Mouse (Mus musculus): Measurements from ENCODE around the gene C2cd4d. TPM values are rescaled to one million over a fixed set of nuclear protein-coding genes. Genes with fewer than 3 reads are reported as not detected.

The C2cd4d gene
- polyA plus RNA-seq, 1 experiment = 0.61 TPM

DNA sequence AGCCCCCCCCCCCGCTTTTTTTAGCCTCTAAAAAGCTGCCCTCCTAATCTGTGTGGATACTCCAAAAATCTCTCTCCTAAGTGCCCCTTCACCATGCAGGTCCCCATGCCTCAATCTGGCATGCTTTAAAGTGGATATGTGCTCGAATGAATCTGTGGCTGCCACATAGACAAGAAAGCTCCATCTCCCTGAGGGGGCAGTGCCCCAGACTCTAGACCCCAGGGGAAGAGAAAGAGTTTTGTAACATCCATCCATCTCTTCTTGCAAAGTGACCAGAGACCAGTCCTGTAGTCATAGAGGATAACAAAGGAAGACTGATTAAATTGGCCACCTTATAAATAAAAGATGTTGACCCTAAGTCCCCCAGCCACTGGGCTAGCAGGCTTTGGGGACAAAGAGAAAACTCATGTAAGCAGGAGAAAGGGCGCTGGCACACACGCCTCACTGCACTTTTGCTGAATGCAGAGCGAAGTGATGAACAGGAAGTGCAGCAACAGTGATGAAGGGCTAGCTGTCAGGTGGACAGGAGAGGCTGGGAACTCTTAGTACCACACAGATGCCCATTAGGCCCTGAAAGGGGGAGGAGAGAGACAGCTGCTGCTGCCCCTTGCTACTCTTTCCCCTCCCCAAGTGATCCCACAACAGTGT is 37.5 kb downstream of the C2cd4d start:
- peaks cover 9% of the 10 kb centered on the region for H3K4me1 ChIP-seq (ENCODE audit: control insufficient read depth, insufficient read depth, low read length)
- H3K27ac ChIP-seq (ENCODE audit: insufficient read depth, low read length) = no peak overlapping the region
- TF ChIP-seq CTCF (IDR thresholded peaks at IDR 0.05; ENCODE audit: extremely low read depth, insufficient read depth, low read length) (no peak), POLR2A (IDR thresholded peaks at IDR 0.05; ENCODE audit: extremely low read depth, insufficient read depth, low read length) (no peak)
- peak overlapping the region; percentile 10; the same call in 1 of the 2 replicates for H3K4me3 ChIP-seq (ENCODE audit: insufficient read depth, low read length)

- Histone ChIP-seq H3K4me3 (ENCODE audit: insufficient read depth, low read length) (no peak overlapping the region), H3K27ac (ENCODE audit: insufficient read depth, low read length) (no peak overlapping the region), H3K4me1 (ENCODE audit: control insufficient read depth, insufficient read depth, low read length) (peaks cover 9% of the 10 kb centered on the region)
- no peak for TF ChIP-seq CTCF (IDR thresholded peaks at IDR 0.05; ENCODE audit: extremely low read depth, insufficient read depth, low read length)
- TF ChIP-seq POLR2A (IDR thresholded peaks at IDR 0.05; ENCODE audit: extremely low read depth, insufficient read depth, low read length) = no peak
Observed at GRCm38 (mm10) chr3:94402451-94402850, 40.2 kb downstream of the C2cd4d start.

DNA sequence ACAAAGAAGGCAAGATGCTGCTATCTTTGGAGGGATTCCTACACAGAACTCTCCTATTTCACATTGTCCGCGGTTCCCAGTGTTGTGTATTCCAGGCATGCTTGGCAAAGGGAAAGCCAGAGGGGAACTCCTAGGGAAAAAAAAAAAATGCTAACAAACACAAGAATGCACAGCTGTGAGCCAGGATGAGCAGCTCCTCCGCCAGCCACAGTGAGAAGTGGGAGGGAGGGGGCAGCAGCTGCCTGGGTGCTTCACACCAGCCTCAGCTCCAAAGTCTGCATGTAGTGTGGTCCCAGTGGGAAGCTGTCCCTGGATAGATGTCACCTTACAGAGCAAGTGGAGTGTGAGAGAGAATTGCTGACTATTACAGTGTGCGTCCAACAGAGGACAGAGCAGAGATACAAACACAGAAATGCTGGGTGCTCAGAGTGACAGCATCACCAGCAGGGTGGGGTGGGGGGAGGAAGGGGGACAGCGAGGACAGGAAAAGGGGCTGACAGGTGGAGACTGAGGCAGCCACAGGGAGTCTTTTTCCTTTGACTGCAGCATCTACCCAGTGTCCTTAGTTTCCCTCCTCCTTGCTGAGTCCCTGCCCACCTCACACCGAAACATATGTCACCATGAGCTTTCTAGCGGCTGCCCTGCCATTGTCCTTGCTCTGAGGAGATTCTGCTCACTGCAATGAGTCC is 42.3 kb downstream of the C2cd4d start:
- H3K4me3 ChIP-seq (ENCODE audit: insufficient read depth, low read length) = no peak overlapping the region
- peaks cover 9% of the 10 kb centered on the region for H3K4me1 ChIP-seq (ENCODE audit: control insufficient read depth, insufficient read depth, low read length)
- H3K27ac ChIP-seq (ENCODE audit: insufficient read depth, low read length) = no peak overlapping the region
- TF ChIP-seq POLR2A (IDR thresholded peaks at IDR 0.05; ENCODE audit: extremely low read depth, insufficient read depth, low read length) (no peak), CTCF (IDR thresholded peaks at IDR 0.05; ENCODE audit: extremely low read depth, insufficient read depth, low read length) (no peak)

DNA sequence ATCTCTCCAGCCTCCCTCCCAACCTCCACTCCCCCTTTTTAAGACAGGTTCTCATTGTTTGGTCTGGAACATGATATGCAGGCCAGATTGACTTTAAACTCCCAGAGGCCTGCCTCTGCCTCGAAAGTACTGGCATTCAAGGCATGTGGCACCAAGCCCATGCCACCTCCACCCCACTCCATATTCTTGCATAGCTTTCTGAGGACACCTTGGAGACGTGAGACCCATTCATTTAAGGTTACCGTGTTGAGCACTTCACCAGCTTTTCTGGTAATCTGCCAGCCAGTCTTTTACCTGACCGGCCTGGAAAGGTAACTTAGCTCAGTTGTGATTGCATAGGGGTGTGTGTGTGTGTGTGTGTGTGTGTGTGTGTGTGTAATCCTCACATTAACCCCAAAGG is 43.3 kb downstream of the C2cd4d start:
- TF ChIP-seq CTCF (IDR thresholded peaks at IDR 0.05; ENCODE audit: extremely low read depth, insufficient read depth, low read length) = no peak
- Histone ChIP-seq H3K27ac (ENCODE audit: insufficient read depth, low read length) (no peak overlapping the region), H3K4me1 (ENCODE audit: control insufficient read depth, insufficient read depth, low read length) (peaks cover 7% of the 10 kb centered on the region; the same call in 1 of the 2 replicates), H3K4me3 (ENCODE audit: insufficient read depth, low read length) (no peak overlapping the region)

GRCm38 (mm10) chr3:94412530-94412929 is 50.3 kb downstream of the C2cd4d start:
- Histone ChIP-seq H3K27ac (ENCODE audit: insufficient read depth, low read length) (peak overlapping the region; percentile 24; the same call in 1 of the 2 replicates), H3K4me3 (ENCODE audit: insufficient read depth, low read length) (peak overlapping the region; percentile 71), H3K4me1 (ENCODE audit: control insufficient read depth, insufficient read depth, low read length) (no peaks in the 10 kb centered on the region)
- TF ChIP-seq CTCF (IDR thresholded peaks at IDR 0.05; ENCODE audit: extremely low read depth, insufficient read depth, low read length) (no peak), POLR2A (IDR thresholded peaks at IDR 0.05; ENCODE audit: extremely low read depth, insufficient read depth, low read length) (no peak)

DNA sequence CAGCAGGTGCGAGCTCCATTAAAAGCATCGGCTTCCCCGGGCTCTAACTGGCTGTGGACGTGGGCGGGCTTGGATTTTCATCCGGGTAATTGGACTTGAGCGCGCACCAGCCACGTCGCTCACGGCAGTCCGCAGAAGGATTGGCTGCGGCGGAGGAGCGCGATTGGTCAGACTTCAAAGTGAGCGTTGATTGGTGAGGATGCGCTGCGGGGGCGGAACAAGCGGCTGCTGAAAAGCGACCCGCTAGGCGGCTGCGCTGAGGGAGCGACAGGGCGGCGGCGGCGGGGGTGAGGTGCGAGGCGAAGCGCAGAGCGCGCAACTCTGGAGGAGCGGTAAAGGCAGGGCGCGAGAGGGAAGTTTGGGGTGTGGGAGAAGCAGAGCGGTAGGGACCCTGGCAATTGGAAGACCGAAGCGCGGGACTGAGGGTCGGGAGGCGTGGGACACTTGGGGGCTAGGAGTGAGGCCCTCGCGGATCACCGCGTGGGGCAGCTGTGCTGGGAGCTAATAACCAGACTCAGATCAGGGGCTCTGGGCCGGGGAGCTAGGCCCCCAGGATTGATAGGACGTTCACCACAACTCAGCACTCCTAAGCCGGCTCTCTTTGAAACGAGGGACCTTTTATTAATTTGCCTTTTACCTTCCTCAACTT is 50.9 kb downstream of the C2cd4d start, which contains the start of gene Tdrkh:
Tdrkh (plus strand) TSS at position 243 of the 649 bp plus-strand sequence.
- peak within 1 kb of the TSS; percentile 71 for H3K4me3 ChIP-seq (ENCODE audit: insufficient read depth, low read length)
- TF ChIP-seq CTCF (IDR thresholded peaks at IDR 0.05; ENCODE audit: extremely low read depth, insufficient read depth, low read length) (no peak), POLR2A (IDR thresholded peaks at IDR 0.05; ENCODE audit: extremely low read depth, insufficient read depth, low read length) (no peak)
- peak within 1 kb of the TSS; percentile 52; the same call in 1 of the 2 replicates for H3K27ac ChIP-seq (ENCODE audit: insufficient read depth, low read length)
- H3K4me1 ChIP-seq (ENCODE audit: control insufficient read depth, insufficient read depth, low read length) = no peaks in the 10 kb centered on the region

Other genes starting within 250 kb of the C2cd4d start
- gene Gm10696, start 184.2 kb upstream of the C2cd4d start, polyA plus RNA-seq (2012; rRNA removed) = not detected in 2 replicates
- gene Gm5286, start 165.7 kb upstream of the C2cd4d start, polyA plus RNA-seq (2012; rRNA removed) = not detected in 2 replicates
- not detected in 2 replicates for gene Gm4778, start 98.4 kb upstream of the C2cd4d start, polyA plus RNA-seq (2012; rRNA removed)
- 19.3 and 22.3 TPM in 2 replicates for gene Them4, start 52.3 kb upstream of the C2cd4d start, polyA plus RNA-seq (2012; rRNA removed)
- not detected in 2 replicates for gene Them5, start 20.3 kb upstream of the C2cd4d start, polyA plus RNA-seq (2012; rRNA removed)
- gene Rorc, start 10.4 kb downstream of the C2cd4d start, polyA plus RNA-seq (2012; rRNA removed) = 1.9 and 2.0 TPM in 2 replicates
- gene Lingo4, start 36.1 kb downstream of the C2cd4d start, polyA plus RNA-seq (2012; rRNA removed) = 0.46 and 0.51 TPM in 2 replicates
- gene Tdrkh, start 50.8 kb downstream of the C2cd4d start, polyA plus RNA-seq (2012; rRNA removed) = 15.2 and 15.5 TPM in 2 replicates
- 46.0 and 47.9 TPM in 2 replicates for gene Mrpl9, start 80.9 kb downstream of the C2cd4d start, polyA plus RNA-seq (2012; rRNA removed)
- gene Oaz3, start 81.5 kb downstream of the C2cd4d start, polyA plus RNA-seq (2012; rRNA removed) = 0.15 and 0.25 TPM in 2 replicates
- 314 and 357 TPM in 2 replicates for gene Celf3, start 115.9 kb downstream of the C2cd4d start, polyA plus RNA-seq (2012; rRNA removed)
- gene Riiad1, start 117.9 kb downstream of the C2cd4d start, polyA plus RNA-seq (2012; rRNA removed) = 3.2 and 4.1 TPM in 2 replicates
- gene Snx27, start 220.3 kb downstream of the C2cd4d start, polyA plus RNA-seq (2012; rRNA removed) = 47.7 and 50.6 TPM in 2 replicates